In genomic region chr17:46702506-46702905, GRCm38 (mm10) we compare ENCODE assay signal across 11 mouse cellular contexts. TPM values are rescaled to one million over a fixed set of nuclear protein-coding genes. Genes with fewer than 3 reads are reported as not detected.
DNase-seq lines count a peak whose midpoint lies in the region; ATAC-seq and TF ChIP-seq lines count a peak whose summit lies in the region.
"Had no signal": no experiment of that assay in that cellular context is flagged by ENCODE, and none has a peak within 500 bp of the region (broad histone marks: within the 10 kb centered on the region; RNA-seq: fewer than 3 reads in every experiment).

No protein-coding gene starts in this region.

- no peaks in the 10 kb centered on the region for H3K9me3 ChIP-seq in lung, embryonic 14.5 days (ENCODE audit: low read depth, low read length)
- no peaks in the 10 kb centered on the region for H3K9me3 ChIP-seq in forebrain, embryonic 12.5 days
- no peaks in the 10 kb centered on the region for H3K9me3 ChIP-seq in limb, embryonic 12.5 days
- no peaks in the 10 kb centered on the region for H3K9me3 ChIP-seq in neural tube, embryonic 15.5 days (replicated peaks)

- no peak overlapping the region for H3K4me3 ChIP-seq in lung, embryonic 14.5 days (ENCODE audit: low read depth, low read length)
- no peak overlapping the region for H3K4me3 ChIP-seq in forebrain, embryonic 12.5 days (replicated peaks)
- 0 out of 2 replicates have a peak overlapping the region, but pooled peaks have one; percentile 89 for H3K4me3 ChIP-seq in limb, embryonic 12.5 days (replicated peaks)
- H3K4me3 ChIP-seq in neural tube, embryonic 15.5 days (replicated peaks): no peak overlapping the region
- H3K4me3 ChIP-seq: heart, adult 2 months had no signal

- peak overlapping the region; percentile 95 for H3K4me2 ChIP-seq in lung, embryonic 14.5 days
- H3K4me2 ChIP-seq in forebrain, embryonic 12.5 days: peak overlapping the region; percentile 70
- peak overlapping the region; percentile 87 for H3K4me2 ChIP-seq in limb, embryonic 12.5 days
- H3K4me2 ChIP-seq in neural tube, embryonic 15.5 days: peak overlapping the region; percentile 88

- peaks cover 23% of the 10 kb centered on the region for H3K36me3 ChIP-seq in lung, embryonic 14.5 days (ENCODE audit: insufficient read depth)
- peaks cover 26% of the 10 kb centered on the region for H3K36me3 ChIP-seq in forebrain, embryonic 12.5 days (replicated peaks)
- peaks cover 33% of the 10 kb centered on the region for H3K36me3 ChIP-seq in limb, embryonic 12.5 days
- peaks cover 7% of the 10 kb centered on the region for H3K36me3 ChIP-seq in neural tube, embryonic 15.5 days

- peaks cover 10% of the 10 kb centered on the region for H3K4me1 ChIP-seq in lung, embryonic 14.5 days (ENCODE audit: insufficient read depth)
- peaks cover 39% of the 10 kb centered on the region for H3K4me1 ChIP-seq in forebrain, embryonic 12.5 days
- peaks cover 36% of the 10 kb centered on the region for H3K4me1 ChIP-seq in limb, embryonic 12.5 days (replicated peaks)
- H3K4me1 ChIP-seq in neural tube, embryonic 15.5 days: peaks cover 49% of the 10 kb centered on the region

- ATAC-seq in lung, embryonic 14.5 days (ENCODE audit: insufficient read depth): no peak
- ATAC-seq in forebrain, embryonic 12.5 days (ENCODE audit: low FRiP score): no peak
- ATAC-seq in limb, embryonic 12.5 days (ENCODE audit: insufficient number of reproducible peaks, insufficient read depth, low FRiP score, low TSS enrichment, low read depth): no peak
- ATAC-seq in neural tube, embryonic 15.5 days (ENCODE audit: low FRiP score): no peak
- ATAC-seq: Patski had no signal

- 83% methylated on average over 5 of the region's 5 CpGs for WGBS in lung, embryonic 14.5 days
- 93% methylated on average over 5 of the region's 5 CpGs for WGBS in forebrain, embryonic 12.5 days
- 88% methylated on average over 5 of the region's 5 CpGs for WGBS in limb, embryonic 12.5 days
- WGBS in neural tube, embryonic 15.5 days: 84% methylated on average over 5 of the region's 5 CpGs

- DNase-seq in lung, embryonic 14.5 days: no peak
- DNase-seq in lung, postnatal 25 days (ENCODE audit: low spot score): no peak
- DNase-seq in layer of hippocampus, postnatal 36 days: no peak
- no peak for DNase-seq in frontal cortex, postnatal 25 days (ENCODE audit: low spot score in 2 of 2)
- DNase-seq in c-Kit-positive CD71-positive TER-119-positive erythroid progenitor cells, embryonic 14.5 days (ENCODE audit: low spot score): no peak
- DNase-seq: adrenal gland, postnatal 36 days; heart, adult 2 months had no signal

- H3K27ac ChIP-seq in lung, embryonic 14.5 days (ENCODE audit: low read depth): no peak overlapping the region
- H3K27ac ChIP-seq in forebrain, embryonic 12.5 days: no peak overlapping the region
- H3K27ac ChIP-seq in limb, embryonic 12.5 days: no peak overlapping the region
- no peak overlapping the region for H3K27ac ChIP-seq in neural tube, embryonic 15.5 days (replicated peaks)
- H3K27ac ChIP-seq: heart, adult 2 months had no signal

- H3K9ac ChIP-seq in lung, embryonic 14.5 days: no peak overlapping the region; the same call in 1 of the 2 replicates
- peak overlapping the region; percentile 89 for H3K9ac ChIP-seq in forebrain, embryonic 12.5 days
- H3K9ac ChIP-seq in limb, embryonic 12.5 days (replicated peaks): peak overlapping the region; percentile 91; the same call in 1 of the 2 replicates
- no peak overlapping the region for H3K9ac ChIP-seq in neural tube, embryonic 15.5 days (replicated peaks)

- no peaks in the 10 kb centered on the region for H3K27me3 ChIP-seq in lung, embryonic 14.5 days (ENCODE audit: insufficient read depth, low read length)
- no peaks in the 10 kb centered on the region for H3K27me3 ChIP-seq in forebrain, embryonic 12.5 days
- no peaks in the 10 kb centered on the region for H3K27me3 ChIP-seq in limb, embryonic 12.5 days
- no peaks in the 10 kb centered on the region for H3K27me3 ChIP-seq in neural tube, embryonic 15.5 days (replicated peaks)
- H3K27me3 ChIP-seq: Patski had no signal

- no peak for TF ChIP-seq CTCF in lung, embryonic 14.5 days (IDR thresholded peaks at IDR 0.05; ENCODE audit: low read depth)

RNA-seq across cellular contexts. Expression of gene Ppp2r5d, which starts 2.4 kb away (rescaled TPM):
- 97.6 and 104 TPM in 2 replicates for polyA plus RNA-seq in lung, embryonic 14.5 days (2014; fragmentation: Nextera tagmentation; extraction: Ambion mirVana)
- 111 and 124 TPM in 2 replicates for polyA plus RNA-seq in forebrain, embryonic 12.5 days (2016; fragmentation: Nextera tagmentation; extraction: Ambion mirVana)
- polyA plus RNA-seq in limb, embryonic 12.5 days (2016; fragmentation: Nextera tagmentation; extraction: Ambion mirVana): 108 and 117 TPM in 2 replicates
- polyA plus RNA-seq in neural tube, embryonic 15.5 days (2015; fragmentation: Nextera tagmentation; extraction: Ambion mirVana): 89.1 and 93.2 TPM in 2 replicates
- 10 to 100 TPM; 86.5 to 91.9 TPM for total RNA-seq in layer of hippocampus, postnatal 36 days (2021)

RNA-seq across cellular contexts. Expression of gene Pex6, which starts 8.8 kb away (rescaled TPM):
- polyA plus RNA-seq in lung, embryonic 14.5 days (2014; fragmentation: Nextera tagmentation; extraction: Ambion mirVana): 23.0 and 25.7 TPM in 2 replicates
- 28.7 and 29.3 TPM in 2 replicates for polyA plus RNA-seq in forebrain, embryonic 12.5 days (2016; fragmentation: Nextera tagmentation; extraction: Ambion mirVana)
- 37.7 and 42.1 TPM in 2 replicates for polyA plus RNA-seq in limb, embryonic 12.5 days (2016; fragmentation: Nextera tagmentation; extraction: Ambion mirVana)
- polyA plus RNA-seq in neural tube, embryonic 15.5 days (2015; fragmentation: Nextera tagmentation; extraction: Ambion mirVana): 27.8 and 28.3 TPM in 2 replicates
- 10 to 100 TPM; 54.6 to 56.6 TPM for total RNA-seq in layer of hippocampus, postnatal 36 days (2021)

RNA-seq across cellular contexts. Expression of gene Klhdc3, which starts 21.8 kb away (rescaled TPM):
- polyA plus RNA-seq in lung, embryonic 14.5 days (2014; fragmentation: Nextera tagmentation; extraction: Ambion mirVana): 108 and 111 TPM in 2 replicates
- 131 and 137 TPM in 2 replicates for polyA plus RNA-seq in forebrain, embryonic 12.5 days (2016; fragmentation: Nextera tagmentation; extraction: Ambion mirVana)
- 117 and 122 TPM in 2 replicates for polyA plus RNA-seq in limb, embryonic 12.5 days (2016; fragmentation: Nextera tagmentation; extraction: Ambion mirVana)
- 166 TPM in 2 replicates for polyA plus RNA-seq in neural tube, embryonic 15.5 days (2015; fragmentation: Nextera tagmentation; extraction: Ambion mirVana)
- total RNA-seq in layer of hippocampus, postnatal 36 days (2021): 100 to 1,000 TPM; 166 to 167 TPM

RNA-seq across cellular contexts. Expression of gene Mea1, which starts 23.9 kb away (rescaled TPM):
- 123 and 131 TPM in 2 replicates for polyA plus RNA-seq in lung, embryonic 14.5 days (2014; fragmentation: Nextera tagmentation; extraction: Ambion mirVana)
- polyA plus RNA-seq in forebrain, embryonic 12.5 days (2016; fragmentation: Nextera tagmentation; extraction: Ambion mirVana): 156 and 158 TPM in 2 replicates
- polyA plus RNA-seq in limb, embryonic 12.5 days (2016; fragmentation: Nextera tagmentation; extraction: Ambion mirVana): 137 and 150 TPM in 2 replicates
- 275 and 308 TPM in 2 replicates for polyA plus RNA-seq in neural tube, embryonic 15.5 days (2015; fragmentation: Nextera tagmentation; extraction: Ambion mirVana)
- total RNA-seq in layer of hippocampus, postnatal 36 days (2021): 100 to 1,000 TPM in 1 of 2 experiments, 10 to 100 TPM in 1; 97.6 to 100 TPM

RNA-seq across cellular contexts. Expression of gene Gnmt, which starts 26.5 kb away (rescaled TPM):
- polyA plus RNA-seq in lung, embryonic 14.5 days (2014; fragmentation: Nextera tagmentation; extraction: Ambion mirVana): 0.77 and 1.5 TPM in 2 replicates
- 0.54 and 0.91 TPM in 2 replicates for polyA plus RNA-seq in forebrain, embryonic 12.5 days (2016; fragmentation: Nextera tagmentation; extraction: Ambion mirVana)
- 0.48 and 0.73 TPM in 2 replicates for polyA plus RNA-seq in limb, embryonic 12.5 days (2016; fragmentation: Nextera tagmentation; extraction: Ambion mirVana)
- 1.7 and 1.9 TPM in 2 replicates for polyA plus RNA-seq in neural tube, embryonic 15.5 days (2015; fragmentation: Nextera tagmentation; extraction: Ambion mirVana)
- not detected for total RNA-seq in layer of hippocampus, postnatal 36 days (2021)

Comparison
In these comparisons a context has a peak if more than half of its experiments do, and no peak if none do; other contexts are left out.
1. H3K9ac ChIP-seq: peak in forebrain, embryonic 12.5 days (single experiment) and limb, embryonic 12.5 days (single experiment); none in lung, embryonic 14.5 days (single experiment) and neural tube, embryonic 15.5 days (single experiment).
2. Peak in every context shown above with its lines, with median percentiles within 50 percentile points of each other: H3K4me2 ChIP-seq.